ENCODE assay signal across 28 mouse cellular contexts in the genomic region with DNA sequence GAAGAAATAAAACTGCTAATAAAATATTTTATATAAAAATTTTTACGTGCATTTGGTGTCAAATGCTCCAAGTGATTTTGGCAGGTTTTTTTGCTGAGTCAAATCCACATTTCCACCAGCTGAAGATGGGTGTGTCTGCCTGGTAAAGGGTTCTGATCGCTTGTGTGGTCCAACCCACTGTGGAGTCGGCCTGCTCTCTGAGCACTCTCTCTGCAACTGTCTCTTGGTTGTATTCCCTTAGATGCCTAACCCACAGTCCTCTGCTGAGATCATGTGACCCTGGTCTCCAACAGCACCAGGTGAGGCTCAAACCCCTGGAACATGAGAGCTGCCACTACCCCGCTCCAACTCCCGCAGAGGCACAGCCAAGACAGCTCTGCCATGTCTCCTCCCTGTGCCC. TPM values are rescaled to one million over a fixed set of nuclear protein-coding genes. Genes with fewer than 3 reads are reported as not detected.
A peak's percentile ranks its signal among the peaks of the same experiment; 100 is the strongest.
DNase-seq lines count a peak whose midpoint lies in the region; ATAC-seq and TF ChIP-seq lines count a peak whose summit lies in the region.
"Had no signal": no experiment of that assay in that cellular context is flagged by ENCODE, and none has a peak within 500 bp of the region (broad histone marks: within the 10 kb centered on the region; RNA-seq: fewer than 3 reads in every experiment).

No protein-coding gene starts in this region.

- no peak overlapping the region for H3K27ac ChIP-seq in ES-E14 (ENCODE audit: insufficient read depth, low read depth, low read length, poor library complexity, severe bottlenecking)
- H3K27ac ChIP-seq in embryonic facial prominence, embryonic 10.5 days (replicated peaks), result peak overlapping the region; percentile 54; the same call in 1 of the 2 replicates
- H3K27ac ChIP-seq in limb, embryonic 14.5 days (replicated peaks; ENCODE audit: low read depth, low read length), result no peak overlapping the region
- H3K27ac ChIP-seq in lung, postnatal 0 days (ENCODE audit: low read length), result no peak overlapping the region
- H3K27ac ChIP-seq: embryonic facial prominence, embryonic 12.5 days; forebrain, embryonic 13.5 days; forebrain, embryonic 15.5 days had no signal

- ATAC-seq in limb, embryonic 14.5 days (ENCODE audit: low FRiP score, low read depth), result no peak
- no peak for ATAC-seq in lung, postnatal 0 days
- ATAC-seq: activated CD4-positive, CD25-positive, alpha-beta regulatory T cell, adult 4 months; forebrain, embryonic 13.5 days; forebrain, embryonic 15.5 days; forebrain, postnatal 0 days had no signal

- H3K27me3 ChIP-seq in embryonic facial prominence, embryonic 10.5 days (replicated peaks; ENCODE audit: low read depth, poor library complexity, severe bottlenecking), result no peaks in the 10 kb centered on the region
- H3K27me3 ChIP-seq in limb, embryonic 14.5 days (ENCODE audit: control insufficient read depth, insufficient read depth, low read length), result no peaks in the 10 kb centered on the region
- H3K27me3 ChIP-seq in lung, postnatal 0 days (replicated peaks; ENCODE audit: insufficient read depth, low read length), result no peaks in the 10 kb centered on the region
- H3K27me3 ChIP-seq: embryonic facial prominence, embryonic 12.5 days; forebrain, embryonic 13.5 days; forebrain, embryonic 15.5 days had no signal

- DNase-seq in ES-CJ7 (ENCODE audit: low read depth, low spot score) (peak; percentile 64), ES-E14 (ENCODE audit: low read depth, low spot score) (no peak)
- no peak for DNase-seq in embryonic facial prominence, embryonic 10.5 days (ENCODE audit: low spot score)
- peak; percentile 10 for DNase-seq in limb, embryonic 14.5 days (ENCODE audit: low spot score)
- no peak for DNase-seq in lung, postnatal 0 days (ENCODE audit: low spot score)
- no peak for DNase-seq in cerebellum, adult 11 months
- DNase-seq in cerebellum, adult 18-20 months, result no peak
- DNase-seq: adrenal gland, adult 2 months; adrenal gland, postnatal 10 days; adrenal gland, postnatal 25 days; cerebellum, adult 11-12 months; cerebellum, adult 8-10 months; cerebellum, adult 9-11 months; cerebellum, postnatal 14 days; cerebellum, postnatal 36 days; embryo, embryonic 11 days; forebrain, postnatal 0 days had no signal

- H3K9me3 ChIP-seq in ES-E14 (ENCODE audit: control insufficient read depth, insufficient read depth, low read depth, low read length), result no peaks in the 10 kb centered on the region
- H3K9me3 ChIP-seq in embryonic facial prominence, embryonic 10.5 days, result no peaks in the 10 kb centered on the region
- no peaks in the 10 kb centered on the region for H3K9me3 ChIP-seq in limb, embryonic 14.5 days (ENCODE audit: control insufficient read depth, low read length)
- no peaks in the 10 kb centered on the region for H3K9me3 ChIP-seq in lung, postnatal 0 days (ENCODE audit: low read length)
- H3K9me3 ChIP-seq: embryonic facial prominence, embryonic 12.5 days; forebrain, embryonic 15.5 days had no signal

- H3K36me3 ChIP-seq in ES-E14 (ENCODE audit: control insufficient read depth, insufficient read depth, low read length, poor library complexity, severe bottlenecking), result peaks cover 3% of the 10 kb centered on the region; the same call in 1 of the 2 replicates
- H3K36me3 ChIP-seq in embryonic facial prominence, embryonic 10.5 days (replicated peaks), result no peaks in the 10 kb centered on the region; the same call in 1 of the 2 replicates
- no peaks in the 10 kb centered on the region for H3K36me3 ChIP-seq in limb, embryonic 14.5 days (ENCODE audit: control insufficient read depth, insufficient read depth, low read length)
- H3K36me3 ChIP-seq in lung, postnatal 0 days (ENCODE audit: insufficient read depth, low read length), result no peaks in the 10 kb centered on the region
- H3K36me3 ChIP-seq: embryonic facial prominence, embryonic 12.5 days had no signal

- no peak for TF ChIP-seq CTCF in lung, postnatal 0 days (IDR thresholded peaks at IDR 0.05)

- in situ Hi-C loops in ES-E14 (cut with MboI; ENCODE audit: low sequenced_read_pairs in 2 of 2, unreplicated experiment in 2 of 2), result loop anchor here in 1 of 2 experiments (10.0 kb wide), 1 partner anchor 93 kb away; no protein-coding TSS in a partner anchor

- TF ChIP-seq EP300 in lung, postnatal 0 days (IDR thresholded peaks at IDR 0.05), result no peak

- WGBS in embryonic facial prominence, embryonic 10.5 days, result 89% methylated on average over 5 of the region's 5 CpGs
- WGBS in limb, embryonic 14.5 days, result 79% methylated on average over 5 of the region's 5 CpGs
- 85% methylated on average over 5 of the region's 5 CpGs for WGBS in lung, postnatal 0 days

- H3K9ac ChIP-seq in ES-E14 (ENCODE audit: insufficient read depth, low read depth, low read length, poor library complexity, severe bottlenecking), result no peak overlapping the region
- H3K9ac ChIP-seq in limb, embryonic 14.5 days (ENCODE audit: low read depth, low read length, severe bottlenecking), result no peak overlapping the region
- no peak overlapping the region for H3K9ac ChIP-seq in lung, postnatal 0 days (replicated peaks; ENCODE audit: low read depth)
- H3K9ac ChIP-seq: embryonic facial prominence, embryonic 12.5 days; forebrain, embryonic 13.5 days; forebrain, embryonic 15.5 days; forebrain, postnatal 0 days had no signal

- H3K4me2 ChIP-seq in limb, embryonic 14.5 days (replicated peaks; ENCODE audit: low read depth, low read length, severe bottlenecking), result no peak overlapping the region
- no peak overlapping the region for H3K4me2 ChIP-seq in lung, postnatal 0 days (replicated peaks; ENCODE audit: low read depth, low read length)
- H3K4me2 ChIP-seq: embryonic facial prominence, embryonic 12.5 days; forebrain, embryonic 13.5 days; forebrain, embryonic 15.5 days had no signal

- no peak overlapping the region for H3K4me3 ChIP-seq in ES-E14 (ENCODE audit: insufficient read depth in 1 of 2, low read depth in 1 of 2, low read length in 2 of 2, poor library complexity in 1 of 2, severe bottlenecking in 1 of 2)
- H3K4me3 ChIP-seq in embryonic facial prominence, embryonic 10.5 days, result no peak overlapping the region
- H3K4me3 ChIP-seq in limb, embryonic 14.5 days (replicated peaks; ENCODE audit: low read length), result no peak overlapping the region
- H3K4me3 ChIP-seq in lung, postnatal 0 days (ENCODE audit: low read depth, low read length), result no peak overlapping the region
- H3K4me3 ChIP-seq: embryonic facial prominence, embryonic 12.5 days; forebrain, embryonic 13.5 days; forebrain, embryonic 15.5 days had no signal

- H3K4me1 ChIP-seq in ES-E14 (ENCODE audit: control insufficient read depth in 2 of 2, insufficient read depth in 2 of 2, low read length in 2 of 2, poor library complexity in 1 of 2), result peaks cover 12 to 40% of the 10 kb centered on the region in 2 experiments
- peaks cover 40% of the 10 kb centered on the region for H3K4me1 ChIP-seq in embryonic facial prominence, embryonic 10.5 days
- H3K4me1 ChIP-seq in limb, embryonic 14.5 days (ENCODE audit: control insufficient read depth, insufficient read depth, low read length), result no peaks in the 10 kb centered on the region
- H3K4me1 ChIP-seq in lung, postnatal 0 days (ENCODE audit: insufficient read depth, low read depth, low read length), result no peaks in the 10 kb centered on the region
- H3K4me1 ChIP-seq: forebrain, embryonic 15.5 days had no signal

- TF ChIP-seq POLR2A in limb, embryonic 14.5 days (IDR thresholded peaks at IDR 0.05; ENCODE audit: borderline replicate concordance, extremely low read depth, insufficient read depth, insufficient read length), result no peak

TF ChIP-seq in ES-E14, 5 proteins besides CTCF, POLR2A, EP300 and RAD21:
- no peak for TF ChIP-seq HCFC1 (IDR thresholded peaks at IDR 0.05; ENCODE audit: borderline replicate concordance, insufficient read depth, low read length)
- 0 out of 2 replicates have a peak, but pooled peaks have one; percentile 71 for TF ChIP-seq MAFK (IDR thresholded peaks at IDR 0.05; ENCODE audit: insufficient read depth, low read depth, low read length)

RNA-seq across cellular contexts. Expression of gene Tff3, which starts 11.5 kb away (rescaled TPM):
- total RNA-seq in ES-E14 (2012; rRNA removed), result not detected in 2 replicates
- not detected in 2 replicates for polyA plus RNA-seq in embryonic facial prominence, embryonic 10.5 days (2016; fragmentation: Nextera tagmentation; extraction: Ambion mirVana)
- 0.33 and 0.99 TPM in 2 replicates for polyA plus RNA-seq in limb, embryonic 14.5 days (2012; rRNA removed)
- not detected in 2 replicates for polyA plus RNA-seq in limb, embryonic 14.5 days (2014; fragmentation: Nextera tagmentation; extraction: Ambion mirVana)
- polyA plus RNA-seq in lung, postnatal 0 days (2015; fragmentation: Nextera tagmentation; extraction: Ambion mirVana), result not detected in 2 replicates
- total RNA-seq: adrenal gland, adult 2 months; adrenal gland, postnatal 10 days; adrenal gland, postnatal 25 days; adrenal gland, postnatal 4 days; common myeloid progenitor, adult 5-6 weeks; forebrain, postnatal 0 days; MEL had no signal
- polyA plus RNA-seq: activated CD4-positive, CD25-positive, alpha-beta regulatory T cell, adult 4 months; C2C12; embryonic facial prominence, embryonic 12.5 days; embryonic facial prominence, embryonic 14.5 days had no signal

RNA-seq across cellular contexts. Expression of gene Tff2, which starts 26.1 kb away (rescaled TPM):
- not detected in 2 replicates for total RNA-seq in ES-E14 (2012; rRNA removed)
- polyA plus RNA-seq in embryonic facial prominence, embryonic 10.5 days (2016; fragmentation: Nextera tagmentation; extraction: Ambion mirVana), result not detected in 2 replicates
- polyA plus RNA-seq in limb, embryonic 14.5 days (2012; rRNA removed), result 0.24 TPM in 1 of 2 replicates, not detected in the other
- polyA plus RNA-seq in limb, embryonic 14.5 days (2014; fragmentation: Nextera tagmentation; extraction: Ambion mirVana), result not detected in 2 replicates
- 0.21 and 0.68 TPM in 2 replicates for polyA plus RNA-seq in lung, postnatal 0 days (2015; fragmentation: Nextera tagmentation; extraction: Ambion mirVana)
- total RNA-seq: adrenal gland, adult 2 months; adrenal gland, postnatal 25 days; common myeloid progenitor, adult 5-6 weeks; forebrain, postnatal 0 days; MEL had no signal
- polyA plus RNA-seq: activated CD4-positive, CD25-positive, alpha-beta regulatory T cell, adult 4 months; adrenal gland, adult 2 months; brain, embryonic 14.5 days; C2C12; embryonic facial prominence, embryonic 12.5 days; embryonic facial prominence, embryonic 14.5 days; forebrain, embryonic 11.5 days; forebrain, embryonic 13.5 days; forebrain, embryonic 15.5 days; forebrain, postnatal 0 days had no signal

RNA-seq across cellular contexts. Expression of gene Tff1, which starts 47.1 kb away (rescaled TPM):
- total RNA-seq in ES-E14 (2012; rRNA removed), result not detected in 2 replicates
- not detected in 2 replicates for polyA plus RNA-seq in embryonic facial prominence, embryonic 10.5 days (2016; fragmentation: Nextera tagmentation; extraction: Ambion mirVana)
- polyA plus RNA-seq in limb, embryonic 14.5 days (2012; rRNA removed), result not detected in 2 replicates
- polyA plus RNA-seq in limb, embryonic 14.5 days (2014; fragmentation: Nextera tagmentation; extraction: Ambion mirVana), result not detected in 2 replicates
- not detected in 2 replicates for polyA plus RNA-seq in lung, postnatal 0 days (2015; fragmentation: Nextera tagmentation; extraction: Ambion mirVana)
- total RNA-seq: adrenal gland, adult 2 months; adrenal gland, postnatal 10 days; adrenal gland, postnatal 25 days; adrenal gland, postnatal 4 days; common myeloid progenitor, adult 5-6 weeks; forebrain, postnatal 0 days; MEL had no signal
- polyA plus RNA-seq: brain, embryonic 14.5 days; C2C12; embryonic facial prominence, embryonic 12.5 days; embryonic facial prominence, embryonic 14.5 days; forebrain, embryonic 11.5 days; forebrain, embryonic 13.5 days; forebrain, embryonic 15.5 days; forebrain, postnatal 0 days had no signal

Comparison
In these comparisons a context has a peak if more than half of its experiments do, and no peak if none do; other contexts are left out.
1. DNase-seq: peak in ES-CJ7 (single experiment) and limb, embryonic 14.5 days (single experiment); none in ES-E14 (single experiment), embryonic facial prominence, embryonic 10.5 days (single experiment), lung, postnatal 0 days (single experiment), cerebellum, adult 11 months (single experiment) and cerebellum, adult 18-20 months (0 of 2).